Mouse (Mus musculus): ENCODE results near the gene Fgf23.

DNA sequence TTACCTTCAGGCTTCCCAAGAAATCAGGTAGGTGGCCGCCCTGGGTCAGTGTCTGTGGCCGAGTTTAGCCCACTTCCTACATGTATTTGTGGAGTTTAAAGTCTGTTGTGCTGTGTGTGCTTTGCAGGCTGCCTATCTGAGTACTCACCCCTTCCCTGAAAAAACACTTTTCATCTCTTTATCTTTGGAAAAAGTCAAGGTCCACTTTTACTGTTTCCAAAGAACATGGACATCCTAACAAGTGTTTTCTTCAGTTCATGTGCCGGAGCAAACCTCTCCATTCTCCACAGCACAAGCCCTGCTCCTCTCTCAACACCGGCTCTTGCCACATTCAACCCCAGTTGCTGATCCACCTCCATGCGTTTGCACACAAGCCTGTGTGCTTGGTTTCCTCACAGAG lies 50.3 kb downstream of the Fgf23 start:
- TF ChIP-seq CTCF (conservative IDR thresholded peaks at IDR 0.05; ENCODE audit: insufficient read depth, insufficient read length, low read depth, low read length): no peak
- TF ChIP-seq POLR2A (IDR thresholded peaks at IDR 0.05; ENCODE audit: low read depth, low read length): no peak
